Mouse (Mus musculus) E14TG2a.4 (cell line): ENCODE results near the gene Svbp.

Experiments used
- H3K27me3 ChIP-seq: 2 replicates; pipeline ENCODE4 v1.6.1; 2014; ENCODE audit warnings: low read length, control low read depth; ENCODE audit not compliant: insufficient read depth
- H3K36me3 ChIP-seq: 2 replicates; pipeline ENCODE4 v1.6.1; 2014; ENCODE audit warnings: low read length, control low read depth; ENCODE audit not compliant: insufficient read depth
- H3K4me1 ChIP-seq: replicated peaks from 2 replicates; pipeline ENCODE4 v1.6.1; 2014; ENCODE audit warnings: low read depth, low read length, control low read depth
- H3K4me3 ChIP-seq: replicated peaks from 2 replicates; pipeline ENCODE4 v1.5.1; 2014; ENCODE audit warnings: mild to moderate bottlenecking, low read length
- H3K9me3 ChIP-seq: 2 replicates; pipeline ENCODE4 v1.6.1; 2014; ENCODE audit warnings: low read length, control low read depth
- CTCF ChIP-seq: conservative IDR thresholded peaks from 2 replicates; pipeline ENCODE4 v1.5.1; 2014; ENCODE audit warnings: low read length
- NANOG ChIP-seq: IDR thresholded peaks from 2 replicates; pipeline ENCODE4 v1.6.1; 2014; ENCODE audit warnings: borderline replicate concordance, low read length, mixed read lengths
- POU5F1 ChIP-seq: IDR thresholded peaks from 2 replicates; pipeline ENCODE4 v1.6.1; 2014; ENCODE audit warnings: low read length, borderline replicate concordance

The Svbp gene

DNA sequence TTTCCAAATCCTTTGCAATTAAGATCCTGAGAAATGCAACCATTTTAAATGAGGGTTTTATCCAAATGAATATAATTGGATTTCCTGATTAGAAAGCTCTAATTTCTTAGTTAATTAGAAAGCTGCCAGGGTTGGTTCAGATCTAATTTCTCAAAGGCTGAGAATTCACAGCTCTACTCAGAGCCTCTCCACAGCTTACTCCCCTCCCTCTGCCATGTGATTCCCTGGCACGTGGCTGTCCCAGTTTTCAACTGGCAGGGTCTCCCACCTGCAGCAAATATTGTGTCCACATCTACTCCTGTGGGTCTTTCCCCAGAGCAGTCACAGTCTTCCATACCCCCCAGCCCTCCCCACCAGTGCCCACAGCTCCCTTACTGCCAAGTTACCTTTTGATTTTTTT is 11.6 kb upstream of the Svbp start:
- no peak for TF ChIP-seq NANOG
- no peak for TF ChIP-seq CTCF
- no peak for TF ChIP-seq POU5F1
- H3K9me3 ChIP-seq = no peaks in the 10 kb centered on the region
- H3K4me1 ChIP-seq = no peaks in the 10 kb centered on the region
- H3K36me3 ChIP-seq = no peaks in the 10 kb centered on the region
- no peak overlapping the region for H3K4me3 ChIP-seq
- H3K27me3 ChIP-seq = peaks cover 24% of the 10 kb centered on the region

DNA sequence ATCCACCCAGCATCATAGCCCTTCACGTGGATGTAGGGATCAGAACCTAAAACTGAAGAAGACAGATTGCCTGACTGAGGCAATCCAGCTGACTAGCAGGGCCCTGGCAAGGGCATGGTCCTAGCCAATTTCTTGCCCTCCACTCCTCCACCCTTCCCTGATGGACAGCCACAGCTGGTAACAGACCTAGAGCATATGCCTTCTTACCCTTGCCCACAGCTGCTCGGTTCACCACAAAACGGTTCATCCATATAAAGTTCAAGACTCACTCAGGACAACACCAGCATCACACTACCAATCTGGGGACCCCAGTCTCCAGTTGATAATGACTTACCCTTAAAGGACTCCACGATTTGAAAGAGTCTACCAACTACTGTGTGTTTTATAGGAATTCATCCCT is 9.3 kb upstream of the Svbp start:
- Histone ChIP-seq H3K4me3 (no peak overlapping the region), H3K9me3 (no peaks in the 10 kb centered on the region), H3K27me3 (peaks cover 24% of the 10 kb centered on the region), H3K36me3 (no peaks in the 10 kb centered on the region), H3K4me1 (no peaks in the 10 kb centered on the region)
- TF ChIP-seq CTCF (no peak), POU5F1 (no peak), NANOG (no peak)

DNA sequence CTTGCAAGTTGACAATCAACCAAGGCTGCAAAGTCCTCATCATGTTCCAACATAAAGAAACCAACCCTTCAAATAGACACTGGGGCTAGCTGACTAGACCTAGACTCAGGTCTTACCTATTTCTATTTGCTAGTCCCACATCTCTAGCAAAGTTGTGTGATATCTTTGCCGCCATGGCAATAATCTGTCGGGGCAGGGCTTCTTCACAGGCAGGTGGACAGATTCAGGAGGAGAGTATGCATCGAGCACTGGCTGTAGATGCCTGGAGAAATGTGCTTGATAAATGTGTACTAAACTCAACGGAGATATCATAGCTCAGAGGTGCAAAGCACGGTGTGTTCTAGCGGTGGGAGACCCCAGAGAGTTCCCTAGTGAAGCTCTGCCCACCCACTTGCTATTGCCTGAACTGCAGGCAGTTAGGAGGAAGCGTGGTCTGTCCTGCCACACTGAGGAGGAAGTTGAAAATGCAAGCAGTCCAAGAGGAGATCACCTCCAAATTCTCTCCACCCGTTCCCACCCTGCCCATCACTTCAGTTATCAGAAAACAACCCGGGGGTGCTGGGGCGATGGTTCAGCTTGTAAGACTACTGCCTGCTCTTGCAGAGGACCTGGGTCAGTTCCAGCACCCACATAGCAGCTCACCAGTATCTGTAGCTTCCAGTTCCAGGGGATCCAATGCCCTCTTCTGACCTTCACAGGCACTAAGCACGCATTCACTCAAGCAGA is 6.9 kb upstream of the Svbp start:
- Histone ChIP-seq H3K4me3 (no peak overlapping the region), H3K36me3 (no peaks in the 10 kb centered on the region), H3K9me3 (no peaks in the 10 kb centered on the region), H3K4me1 (no peaks in the 10 kb centered on the region), H3K27me3 (peaks cover 15% of the 10 kb centered on the region)
- no peak for TF ChIP-seq CTCF
- no peak for TF ChIP-seq NANOG
- no peak for TF ChIP-seq POU5F1

DNA sequence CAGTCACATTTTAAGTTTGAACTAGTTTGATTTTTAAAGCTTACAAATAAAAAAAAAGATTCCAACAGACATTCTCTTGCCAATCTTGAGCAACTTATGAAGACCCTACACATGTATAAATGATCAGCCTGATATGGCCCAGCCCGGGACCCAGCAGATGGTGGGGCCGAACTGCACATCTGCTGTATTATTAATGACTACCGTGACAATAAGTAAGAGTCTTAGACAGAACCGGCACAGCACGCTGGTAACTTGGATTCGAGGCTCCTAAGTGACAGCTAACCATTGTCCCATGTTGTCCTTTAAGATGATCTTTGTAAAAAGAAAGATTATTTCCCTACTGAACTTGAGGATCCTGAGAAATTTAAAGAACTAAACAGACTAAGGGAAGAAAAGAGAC is 5.7 kb upstream of the Svbp start:
- Histone ChIP-seq H3K9me3 (no peaks in the 10 kb centered on the region), H3K4me3 (no peak overlapping the region), H3K27me3 (peaks cover 12% of the 10 kb centered on the region; the same call in 1 of the 2 replicates), H3K4me1 (no peaks in the 10 kb centered on the region), H3K36me3 (no peaks in the 10 kb centered on the region)
- TF ChIP-seq POU5F1 = no peak

DNA sequence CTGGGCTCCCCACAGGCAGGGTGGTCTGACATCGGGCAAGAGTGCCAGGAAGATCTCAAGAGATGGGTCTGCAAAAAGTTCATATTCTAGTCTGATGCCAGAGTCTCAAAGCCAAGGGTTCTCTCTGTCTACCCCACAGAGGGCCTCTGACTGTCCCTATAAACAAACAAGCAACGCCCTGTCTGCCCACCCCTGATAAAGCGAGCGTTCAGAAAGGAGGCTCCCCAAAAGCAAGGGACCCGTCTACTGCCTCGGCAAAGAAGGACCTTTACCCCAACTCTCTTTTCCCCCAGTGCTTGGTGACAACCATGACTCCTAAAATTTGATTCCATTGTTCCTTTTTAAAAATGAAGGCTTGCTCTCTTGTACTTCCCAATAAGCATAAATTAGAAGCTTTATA is 5.2 kb upstream of the Svbp start, which contains the start of gene Ermap:
Gene Ermap, minus strand, starts transcription at position 148 of the 400 bp plus-strand sequence.
- 0 out of 2 replicates have a peak, but pooled peaks cover 3% of the 10 kb centered on the region for H3K4me1 ChIP-seq
- H3K36me3 ChIP-seq = no peaks in the 10 kb centered on the region
- H3K27me3 ChIP-seq = peaks cover 12% of the 10 kb centered on the region; the same call in 1 of the 2 replicates
- no peak for TF ChIP-seq POU5F1
- no peak for TF ChIP-seq NANOG
- no peak for TF ChIP-seq CTCF
- no peak within 1 kb of the TSS for H3K4me3 ChIP-seq
- H3K9me3 ChIP-seq = no peaks in the 10 kb centered on the region

DNA sequence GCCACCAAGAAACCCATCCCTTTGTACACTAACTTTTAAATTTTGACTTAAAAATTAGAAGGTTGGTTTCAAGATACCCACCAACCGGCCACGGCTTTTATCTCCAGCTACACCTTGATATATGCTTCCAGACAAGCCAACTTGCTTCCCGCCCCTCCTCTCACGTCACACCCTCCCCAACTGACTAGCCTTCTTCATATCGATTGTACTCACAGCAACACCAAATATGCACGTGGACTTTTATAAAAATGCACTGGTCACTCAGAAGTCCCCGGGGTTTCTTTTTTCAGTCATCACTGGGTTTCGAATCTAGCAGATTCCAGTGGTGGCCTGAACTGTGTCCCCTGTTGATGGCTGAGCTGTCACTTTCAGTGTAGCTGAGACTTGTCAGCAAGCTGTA is 4.5 kb upstream of the Svbp start:
- no peak for TF ChIP-seq POU5F1
- TF ChIP-seq NANOG = no peak
- TF ChIP-seq CTCF = no peak
- Histone ChIP-seq H3K27me3 (peaks cover 12% of the 10 kb centered on the region; the same call in 1 of the 2 replicates), H3K9me3 (no peaks in the 10 kb centered on the region), H3K4me1 (peaks cover 5% of the 10 kb centered on the region), H3K4me3 (no peak overlapping the region), H3K36me3 (no peaks in the 10 kb centered on the region)

DNA sequence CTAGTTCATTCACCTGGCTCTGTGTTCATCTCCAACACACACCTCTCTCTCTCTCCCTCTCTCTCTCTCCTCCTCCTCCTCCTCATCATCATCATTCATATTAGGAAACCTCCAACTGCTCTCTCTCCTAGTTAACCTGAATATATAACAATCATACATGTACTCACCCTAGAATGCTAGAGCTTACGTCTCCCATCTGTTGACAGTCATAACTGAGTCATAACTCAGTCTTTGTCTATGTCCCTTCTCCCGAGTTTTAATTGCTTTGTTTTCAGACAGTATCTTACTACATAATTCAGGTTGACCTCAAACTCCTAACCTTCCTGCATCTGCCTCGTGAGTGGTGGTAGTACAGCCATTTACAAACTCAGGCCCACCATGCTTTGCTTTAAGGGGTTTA is 3.8 kb upstream of the Svbp start:
- H3K4me3 ChIP-seq = no peak overlapping the region
- H3K36me3 ChIP-seq = no peaks in the 10 kb centered on the region
- H3K4me1 ChIP-seq = peaks cover 12% of the 10 kb centered on the region
- peaks cover 12% of the 10 kb centered on the region; the same call in 1 of the 2 replicates for H3K27me3 ChIP-seq
- no peak for TF ChIP-seq CTCF
- no peak for TF ChIP-seq NANOG
- no peak for TF ChIP-seq POU5F1
- H3K9me3 ChIP-seq = no peaks in the 10 kb centered on the region

DNA sequence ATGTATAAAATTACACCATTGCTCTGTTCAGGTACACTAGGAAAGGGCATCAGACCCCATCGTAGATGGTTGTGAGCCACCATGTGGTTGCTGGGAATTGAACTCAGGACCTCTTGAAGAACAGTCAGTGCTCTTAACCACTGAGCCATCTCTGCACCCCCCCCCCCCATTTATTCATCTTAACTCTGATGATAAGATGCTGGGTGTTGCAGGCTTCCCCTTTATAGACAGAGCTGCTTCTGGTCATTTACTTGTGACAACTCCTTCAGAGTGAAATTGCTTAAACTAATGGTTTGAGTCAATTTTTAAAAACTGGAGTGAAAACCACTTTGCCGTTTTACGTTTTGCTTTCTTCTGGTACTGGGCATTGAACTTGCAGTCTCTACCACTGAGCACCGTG is 2.3 kb upstream of the Svbp start:
- Histone ChIP-seq H3K4me3 (no peak overlapping the region), H3K27me3 (0 out of 2 replicates have a peak, but pooled peaks cover 4% of the 10 kb centered on the region), H3K36me3 (peaks cover 7% of the 10 kb centered on the region; the same call in 1 of the 2 replicates), H3K9me3 (no peaks in the 10 kb centered on the region), H3K4me1 (peaks cover 12% of the 10 kb centered on the region)
- TF ChIP-seq CTCF (no peak), NANOG (no peak), POU5F1 (no peak)
